Mouse (Mus musculus) lung, embryonic 14.5 days (tissue): Measurements from ENCODE around the gene Raph1. TPM values are rescaled to one million over a fixed set of nuclear protein-coding genes. Genes with fewer than 3 reads are reported as not detected.
"Not testable (repeated sequence)": the region's sequence is repeated elsewhere in the genome, so short reads cannot be mapped to it uniquely, and the experiment has no call there.

Experiments
- ATAC-seq: fragments of 200-750 bp; cut with Nextera tagmentation; 2 replicates; pipeline ENCODE4 v1.8.0; 2017; ENCODE audit warnings: mild to moderate bottlenecking, moderate TSS enrichment, moderate library complexity; ENCODE audit not compliant: insufficient read depth
- DNase-seq: peaks from one replicate; pipeline ENCODE4 v3.0.0-alpha.2; 2015
- H3K27ac ChIP-seq: fragments of 300-500 bp; sonication (generic); 2 replicates; pipeline ENCODE4 v1.5.1; 2014; ENCODE audit warnings: low read depth, mild to moderate bottlenecking, moderate library complexity
- H3K27me3 ChIP-seq: fragments of 300-500 bp; sonication (generic); 2 replicates; pipeline ENCODE4 v1.6.1; 2014; ENCODE audit warnings: low read length, control low read depth; ENCODE audit not compliant: insufficient read depth
- H3K36me3 ChIP-seq: fragments of 300-500 bp; sonication (generic); 2 replicates; pipeline ENCODE4 v1.6.1; 2014; ENCODE audit warnings: control low read depth; ENCODE audit not compliant: insufficient read depth
- H3K4me1 ChIP-seq: fragments of 300-500 bp; sonication (generic); 2 replicates; pipeline ENCODE4 v1.6.1; 2014; ENCODE audit warnings: antibody characterized with exemption, control low read depth; ENCODE audit not compliant: insufficient read depth
- H3K4me2 ChIP-seq: fragments of 300-500 bp; sonication (generic); 2 replicates; pipeline ENCODE4 v1.6.1; 2014; ENCODE audit warnings: mild to moderate bottlenecking
- H3K4me3 ChIP-seq: fragments of 300-500 bp; sonication (generic); 2 replicates; pipeline ENCODE4 v1.5.1; 2014; ENCODE audit warnings: low read depth, low read length
- H3K9ac ChIP-seq: fragments of 300-500 bp; sonication (generic); 2 replicates; pipeline ENCODE4 v1.6.1; 2014
- H3K9me3 ChIP-seq: fragments of 300-500 bp; sonication (generic); 2 replicates; pipeline ENCODE4 v1.6.1; 2016; ENCODE audit warnings: low read depth, low read length, control low read depth
- CTCF ChIP-seq: IDR thresholded peaks from 2 replicates; pipeline ENCODE4 v1.5.1; 2016; ENCODE audit warnings: antibody characterized with exemption, low read depth
- WGBS: fragments of 180-500 bp; shearing (Covaris S2); extraction: QIAGEN DNeasy Blood & Tissue Kit; methylation state at CpG from one replicate; pipeline ENCODE4 v1.1.7; 2014; 5-methylcytosine and 5-hydroxymethylcytosine counted together
- microRNA-seq: library from miRNA; unstranded; fragments of <30 nt; microRNA quantifications from one replicate; pipeline ENCODE4, GENCODE M21; 2016; ENCODE audit warnings: borderline number of aligned reads
- polyA plus RNA-seq: library from polyadenylated mRNA; unstranded; fragments of >200 nt; fragmentation: Nextera tagmentation; extraction: Ambion mirVana; gene quantifications from 2 replicates; pipeline ENCODE4 v1.2.1, GENCODE M21; 2014

Gene Raph1
- polyA plus RNA-seq, 1 experiment from 2014 or later = 40.5 TPM

DNA sequence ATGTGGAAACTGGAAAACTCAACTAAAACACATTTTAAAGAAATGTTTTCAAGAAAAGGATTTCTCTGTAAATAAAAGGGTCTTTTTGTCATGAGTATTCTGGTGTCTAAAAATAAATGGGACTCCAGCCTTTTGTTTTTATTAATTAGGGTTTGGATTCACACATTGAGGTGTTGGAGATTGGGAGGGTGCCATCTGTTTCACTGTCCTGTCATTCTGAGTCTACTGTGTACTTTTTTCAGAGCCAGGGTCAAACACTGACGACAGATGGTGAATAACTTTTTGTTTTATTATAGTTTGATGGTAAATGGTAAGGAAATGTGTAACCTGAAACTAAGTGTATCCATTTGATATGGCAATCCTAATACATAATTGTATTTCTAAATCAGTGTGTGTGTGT, 85.3 kb downstream of the Raph1 start:
- H3K4me3 ChIP-seq = no peak overlapping the region
- no peak overlapping the region for H3K9ac ChIP-seq
- H3K36me3 ChIP-seq = peaks cover 48% of the 10 kb centered on the region
- no peak overlapping the region for H3K4me2 ChIP-seq
- TF ChIP-seq CTCF = no peak
- 43% methylated on average over 1 of the region's 1 CpGs for WGBS
- no peaks in the 10 kb centered on the region for H3K4me1 ChIP-seq
- DNase-seq (no peak), ATAC-seq (no peak)
- H3K27me3 ChIP-seq = no peaks in the 10 kb centered on the region
- no peaks in the 10 kb centered on the region for H3K9me3 ChIP-seq
- H3K27ac ChIP-seq = no peak overlapping the region

DNA sequence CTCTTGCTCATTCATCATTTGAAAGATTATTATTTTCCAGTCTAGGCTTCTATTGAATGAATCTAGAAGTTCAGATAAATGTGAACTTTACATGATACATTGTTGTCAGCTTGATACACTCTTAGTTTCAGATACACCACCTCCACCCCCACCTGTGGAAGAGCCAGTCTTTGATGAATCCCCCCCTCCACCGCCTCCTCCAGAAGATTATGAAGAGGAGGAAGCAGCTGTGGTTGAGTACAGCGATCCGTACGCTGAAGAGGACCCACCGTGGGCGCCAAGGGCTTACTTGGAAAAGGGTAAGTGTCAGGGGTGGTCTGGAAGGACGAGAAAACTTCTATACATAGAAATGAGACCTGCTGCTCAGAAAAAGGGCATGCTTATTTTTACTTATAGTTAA, 96.4 kb downstream of the Raph1 start:
- H3K27ac ChIP-seq = no peak overlapping the region
- no peak for TF ChIP-seq CTCF
- no peaks in the 10 kb centered on the region for H3K27me3 ChIP-seq
- ATAC-seq (no peak), DNase-seq (no peak)
- no peak overlapping the region for H3K4me3 ChIP-seq
- peaks cover 29% of the 10 kb centered on the region for H3K36me3 ChIP-seq
- H3K4me1 ChIP-seq = no peaks in the 10 kb centered on the region
- 84% methylated on average over 7 of the region's 7 CpGs for WGBS
- no peak overlapping the region for H3K4me2 ChIP-seq
- no peaks in the 10 kb centered on the region for H3K9me3 ChIP-seq
- H3K9ac ChIP-seq = no peak overlapping the region

DNA sequence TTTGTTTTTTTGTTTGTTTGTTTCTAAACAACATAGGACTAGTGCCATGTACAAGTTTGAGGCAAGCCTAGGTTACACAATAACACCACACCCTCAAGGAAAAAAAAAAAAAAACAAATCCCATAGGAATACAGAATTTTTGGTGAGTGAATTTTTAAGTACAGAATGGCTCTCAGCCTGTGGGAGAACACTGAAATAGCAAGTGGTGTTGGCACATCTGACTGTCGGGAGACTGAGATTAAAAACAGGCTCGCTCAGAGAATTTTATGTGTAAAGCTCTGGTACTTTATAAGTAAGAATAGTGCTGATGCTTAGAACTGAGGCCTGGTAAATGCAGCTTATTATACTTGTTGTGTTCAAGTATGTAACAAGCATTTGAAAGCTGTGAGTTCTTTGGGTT, 97.4 kb downstream of the Raph1 start:
- no peak overlapping the region for H3K4me2 ChIP-seq
- DNase-seq = no peak
- H3K27me3 ChIP-seq = no peaks in the 10 kb centered on the region
- ATAC-seq = no peak
- H3K4me3 ChIP-seq = no peak overlapping the region
- TF ChIP-seq CTCF = no peak
- no peaks in the 10 kb centered on the region for H3K9me3 ChIP-seq
- no peaks in the 10 kb centered on the region for H3K4me1 ChIP-seq
- no peak overlapping the region for H3K9ac ChIP-seq
- H3K27ac ChIP-seq = no peak overlapping the region
- 90% methylated on average over 2 of the region's 2 CpGs for WGBS
- H3K36me3 ChIP-seq = peaks cover 35% of the 10 kb centered on the region

DNA sequence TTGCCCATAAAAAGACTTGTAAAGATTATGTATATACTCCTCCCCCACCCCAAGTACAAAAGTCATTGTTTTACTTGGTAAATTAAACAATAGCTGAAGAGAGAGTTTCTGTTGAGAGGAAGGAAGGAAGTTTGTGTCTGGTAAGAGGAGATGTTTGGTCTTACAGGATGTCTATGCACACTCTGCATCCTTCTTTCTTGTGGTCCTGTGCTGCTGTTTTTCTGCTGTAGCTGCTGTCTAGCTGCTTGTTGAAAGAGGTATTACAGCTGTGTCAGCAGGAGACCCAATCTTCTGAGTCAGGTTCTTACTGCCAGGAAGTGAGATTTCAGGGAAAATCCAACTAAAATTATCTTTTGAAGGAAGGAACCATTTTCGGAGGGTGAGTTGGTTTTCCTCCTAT, 106.3 kb downstream of the Raph1 start:
- ATAC-seq (no peak), DNase-seq (peak; percentile 20)
- Histone ChIP-seq H3K27me3 (no peaks in the 10 kb centered on the region), H3K9me3 (no peaks in the 10 kb centered on the region), H3K27ac (no peak overlapping the region; the same call in 1 of the 2 replicates), H3K36me3 (peaks cover 14% of the 10 kb centered on the region; the same call in 1 of the 2 replicates), H3K9ac (no peak overlapping the region), H3K4me2 (no peak overlapping the region), H3K4me1 (no peaks in the 10 kb centered on the region), H3K4me3 (no peak overlapping the region)
- WGBS = 77% methylated on average over 1 of the region's 1 CpGs
- no peak for TF ChIP-seq CTCF

DNA sequence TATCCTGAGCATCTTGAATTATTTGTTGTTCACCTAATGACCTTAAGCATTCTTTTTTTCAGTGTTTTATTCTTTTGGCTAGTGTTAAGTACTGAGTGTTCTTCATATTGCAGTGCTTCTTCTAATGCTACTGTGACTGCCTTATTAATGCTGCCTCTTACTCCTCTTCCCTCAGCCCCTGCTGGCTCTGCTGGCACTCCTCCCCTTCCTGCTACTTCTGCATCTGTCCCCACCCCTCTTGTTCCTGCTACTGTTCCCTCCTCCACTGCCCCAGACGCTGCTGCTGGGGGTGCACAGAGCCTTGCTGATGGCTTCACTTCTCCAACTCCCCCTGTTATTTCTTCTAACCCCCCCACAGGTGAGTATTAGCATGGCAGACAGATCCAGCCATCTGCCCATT, 117.0 kb downstream of the Raph1 start:
- 32% methylated on average over 1 of the region's 1 CpGs for WGBS

DNA sequence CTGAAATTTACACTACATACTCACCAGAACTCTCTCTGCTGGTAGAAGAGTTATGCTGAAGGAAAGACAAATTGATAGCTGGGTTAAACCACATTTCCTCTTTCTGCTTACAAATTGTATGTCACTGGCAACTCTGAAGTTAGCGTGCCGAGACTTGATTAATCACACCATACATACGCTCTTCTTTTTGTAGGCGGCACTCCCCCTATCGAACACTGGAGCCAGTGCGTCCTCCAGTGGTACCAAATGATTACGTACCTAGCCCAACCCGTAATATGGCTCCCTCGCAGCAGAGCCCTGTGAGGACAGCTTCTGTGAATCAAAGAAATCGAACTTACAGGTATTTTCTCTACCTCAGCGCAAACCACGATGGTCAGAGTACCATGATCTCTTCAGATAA, 119.8 kb downstream of the Raph1 start:
- TF ChIP-seq CTCF = peak; percentile 44; the same call in 1 of the 2 replicates
- no peak overlapping the region for H3K9ac ChIP-seq
- no peak overlapping the region for H3K27ac ChIP-seq
- H3K27me3 ChIP-seq = no peaks in the 10 kb centered on the region
- peaks cover 37% of the 10 kb centered on the region for H3K36me3 ChIP-seq
- DNase-seq (peak; percentile 36), ATAC-seq (no peak)
- H3K9me3 ChIP-seq = no peaks in the 10 kb centered on the region
- H3K4me2 ChIP-seq = no peak overlapping the region
- H3K4me1 ChIP-seq = no peaks in the 10 kb centered on the region
- no peak overlapping the region for H3K4me3 ChIP-seq
- WGBS = 71% methylated on average over 12 of the region's 12 CpGs

More for the DNA sequence above, 117.0 kb downstream of the Raph1 start:
- no peaks in the 10 kb centered on the region for H3K4me1 ChIP-seq
- no peaks in the 10 kb centered on the region for H3K27me3 ChIP-seq
- H3K27ac ChIP-seq = no peak overlapping the region
- H3K4me3 ChIP-seq = no peak overlapping the region
- H3K9me3 ChIP-seq = no peaks in the 10 kb centered on the region
- TF ChIP-seq CTCF = no peak
- H3K9ac ChIP-seq = no peak overlapping the region
- H3K36me3 ChIP-seq = peaks cover 44% of the 10 kb centered on the region
- H3K4me2 ChIP-seq = no peak overlapping the region
- DNase-seq (no peak), ATAC-seq (no peak)

DNA sequence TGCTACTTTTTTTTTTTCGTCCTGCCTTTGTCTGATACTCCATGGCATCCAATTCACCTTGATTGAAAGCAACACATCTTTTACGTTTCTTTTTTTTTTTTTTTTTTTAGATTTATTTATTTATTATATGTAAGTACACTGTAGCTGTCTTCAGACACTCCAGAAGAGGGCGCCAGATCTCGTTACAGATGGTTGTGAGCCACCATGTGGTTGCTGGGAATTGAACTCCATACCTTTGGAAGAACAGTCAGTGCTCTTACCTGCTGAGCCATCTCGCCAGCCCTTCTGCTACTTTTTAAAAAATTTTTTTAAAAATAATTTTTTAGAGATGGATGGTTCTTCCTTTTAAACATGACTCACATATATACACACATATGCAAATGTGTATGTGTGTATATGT, 125.5 kb downstream of the Raph1 start:
- 79% methylated on average over 5 of the region's 5 CpGs for WGBS
- H3K4me3 ChIP-seq, H3K9ac ChIP-seq, ATAC-seq, H3K4me1 ChIP-seq, H3K9me3 ChIP-seq, H3K27me3 ChIP-seq, H3K27ac ChIP-seq, H3K4me2 ChIP-seq, DNase-seq: not testable (repeated sequence)
- H3K36me3 ChIP-seq = peaks cover 19% of the 10 kb centered on the region

DNA sequence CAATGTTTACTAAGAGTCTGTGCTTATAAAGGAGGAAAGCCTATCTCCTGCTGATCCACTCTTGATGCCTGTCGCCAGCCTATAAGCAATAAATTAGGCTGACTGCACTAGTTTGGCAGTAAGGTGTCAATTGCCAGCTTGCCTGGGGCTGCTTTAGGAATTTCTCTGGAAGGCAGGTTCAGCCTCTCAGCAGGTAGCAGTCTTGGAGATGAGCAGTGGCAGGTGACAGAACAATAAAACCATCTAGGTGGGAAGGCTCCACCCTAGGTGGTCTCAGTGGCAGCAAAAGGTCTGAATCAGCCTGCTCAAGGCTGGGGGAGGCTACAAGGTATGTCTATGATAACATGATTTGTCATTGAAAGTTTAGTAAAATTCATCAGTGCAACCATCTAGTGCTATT, 134.4 kb downstream of the Raph1 start:
- no peak overlapping the region for H3K4me3 ChIP-seq
- no peak for DNase-seq
- no peak for ATAC-seq
- no peak overlapping the region for H3K4me2 ChIP-seq
- WGBS = 26% methylated on average over 1 of the region's 1 CpGs
- H3K27ac ChIP-seq = no peak overlapping the region
- H3K4me1 ChIP-seq = no peaks in the 10 kb centered on the region
- peaks cover 6% of the 10 kb centered on the region; the same call in 1 of the 2 replicates for H3K36me3 ChIP-seq
- no peaks in the 10 kb centered on the region for H3K9me3 ChIP-seq
- no peak overlapping the region for H3K9ac ChIP-seq
- no peaks in the 10 kb centered on the region for H3K27me3 ChIP-seq
- TF ChIP-seq CTCF = no peak

Small RNAs within 50 kb of the gene (microRNA-seq; reads per million reads assigned to microRNA genes)
- not detected for gene Gm23762

Other genes with a start within 250 kb of the Raph1 start
- gene Cyp20a1, start 223.8 kb downstream of the Raph1 start, polyA plus RNA-seq = 22.3 and 22.6 TPM in 2 replicates
- 29.0 and 32.6 TPM in 2 replicates for gene Abi2, start 157.5 kb downstream of the Raph1 start, polyA plus RNA-seq
- gene Cd28, start 149.7 kb upstream of the Raph1 start, polyA plus RNA-seq = 0.16 TPM in 1 of 2 replicates, not detected in the other